Comparison of ENCODE assay signal across 8 mouse cellular contexts in the genomic region with DNA sequence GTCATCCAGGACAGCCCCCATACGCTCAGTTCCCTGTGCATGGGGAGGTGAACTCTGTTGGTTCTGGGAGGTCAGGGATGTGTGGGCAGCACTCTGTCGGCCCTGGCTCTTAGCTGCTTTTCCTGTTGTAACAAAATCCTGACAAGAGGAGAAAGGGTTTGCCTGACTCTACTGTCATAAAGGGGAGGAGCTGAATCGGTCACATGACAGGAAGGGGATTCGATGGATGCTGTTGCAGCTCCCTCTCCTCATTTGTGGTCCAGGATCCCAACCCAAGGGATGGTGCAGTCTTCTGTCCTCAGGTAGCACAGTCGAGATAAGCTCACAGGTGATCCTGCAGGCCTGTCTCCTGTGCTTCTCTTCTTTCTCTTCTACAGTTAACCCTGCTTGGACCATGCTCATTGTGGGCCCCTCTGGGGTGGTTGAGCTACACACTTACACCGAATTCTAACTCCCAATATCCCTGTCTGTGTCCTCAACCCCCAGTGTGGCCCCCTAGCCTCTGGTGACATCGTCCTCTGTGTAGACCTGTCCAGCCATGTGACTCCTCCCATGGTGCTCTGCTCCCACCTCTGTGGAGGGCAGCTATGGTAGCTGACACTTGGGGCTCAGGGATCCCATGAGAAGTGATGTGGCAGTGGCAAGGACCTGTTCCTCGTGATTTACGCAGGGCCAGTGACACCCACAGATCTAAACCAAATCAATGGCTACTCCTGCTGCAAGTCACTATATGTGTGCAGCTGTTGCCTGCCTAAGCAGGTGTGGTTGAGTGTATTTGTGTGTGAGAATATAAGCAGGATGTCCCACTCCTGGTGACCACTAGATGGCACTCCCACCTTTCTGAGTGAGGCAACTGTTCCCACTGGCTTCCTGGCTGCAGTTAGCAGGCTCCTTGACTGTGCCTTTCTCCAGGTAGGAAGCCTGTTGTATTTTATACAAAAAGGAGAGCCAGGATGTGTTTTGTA. TPM values are rescaled to one million over a fixed set of nuclear protein-coding genes. Genes with fewer than 3 reads are reported as not detected.
DNase-seq lines count a peak whose midpoint lies in the region; ATAC-seq and TF ChIP-seq lines count a peak whose summit lies in the region.

No protein-coding gene starts in this region.

- no peaks in the 10 kb centered on the region for H3K9me3 ChIP-seq in forebrain, postnatal 0 days (ENCODE audit: low read length)
- no peaks in the 10 kb centered on the region for H3K9me3 ChIP-seq in hindbrain, embryonic 14.5 days (ENCODE audit: control insufficient read depth, low read length)
- no peaks in the 10 kb centered on the region for H3K9me3 ChIP-seq in lung, postnatal 0 days (ENCODE audit: low read length)

- no peaks in the 10 kb centered on the region for H3K4me1 ChIP-seq in forebrain, postnatal 0 days (ENCODE audit: insufficient read depth)
- H3K4me1 ChIP-seq in hindbrain, embryonic 14.5 days (replicated peaks; ENCODE audit: control insufficient read depth, insufficient read depth, low read length): peaks cover 12% of the 10 kb centered on the region
- no peaks in the 10 kb centered on the region for H3K4me1 ChIP-seq in lung, postnatal 0 days (ENCODE audit: insufficient read depth, low read depth, low read length)

- CTCF ChIA-PET in Patski (lab: Charles Lee): interaction anchor here (0.8 to 3.1 kb wide), 17 partner anchors 15 to 202 kb away, joined by 3 to 14 read pairs (median 5); partner anchors contain the start of gene Gm20219

- H3K4me2 ChIP-seq in forebrain, postnatal 0 days (ENCODE audit: low read depth): no peak overlapping the region
- H3K4me2 ChIP-seq in hindbrain, embryonic 14.5 days (replicated peaks): no peak overlapping the region
- H3K4me2 ChIP-seq in lung, postnatal 0 days (replicated peaks; ENCODE audit: low read depth, low read length): no peak overlapping the region

- no peak for TF ChIP-seq EP300 in lung, postnatal 0 days (IDR thresholded peaks at IDR 0.05)

- in situ Hi-C loops in Patski (cut with MboI; ENCODE audit: low pct_unique_long_range_greater_than_20kb): loop anchor here (5.0 kb wide), 3 partner anchors 125 to 315 kb away; partner anchors contain the start of genes Gm20219 and Ranbp3

- no peak overlapping the region for H3K27ac ChIP-seq in forebrain, postnatal 0 days (ENCODE audit: low read depth, low read length)
- H3K27ac ChIP-seq in hindbrain, embryonic 14.5 days: no peak overlapping the region
- H3K27ac ChIP-seq in lung, postnatal 0 days (ENCODE audit: low read length): no peak overlapping the region

- POLR2A ChIA-PET in Patski (lab: Charles Lee): interaction anchor here (0.9 kb wide), 1 partner anchor 83 kb away, joined by 3 read pairs; no protein-coding TSS in a partner anchor

- WGBS in forebrain, postnatal 0 days: 70% methylated on average over 9 of the region's 9 CpGs
- WGBS in hindbrain, embryonic 14.5 days: 78% methylated on average over 9 of the region's 9 CpGs
- 60% methylated on average over 9 of the region's 9 CpGs for WGBS in lung, postnatal 0 days

- no peak overlapping the region for H3K9ac ChIP-seq in forebrain, postnatal 0 days
- H3K9ac ChIP-seq in hindbrain, embryonic 14.5 days: no peak overlapping the region
- no peak overlapping the region for H3K9ac ChIP-seq in lung, postnatal 0 days (replicated peaks; ENCODE audit: low read depth)

- no peak overlapping the region for H3K4me3 ChIP-seq in forebrain, postnatal 0 days (ENCODE audit: low read depth, low read length)
- H3K4me3 ChIP-seq in hindbrain, embryonic 14.5 days (replicated peaks; ENCODE audit: low read length): no peak overlapping the region
- no peak overlapping the region for H3K4me3 ChIP-seq in lung, postnatal 0 days (ENCODE audit: low read depth, low read length)

- H3K36me3 ChIP-seq in forebrain, postnatal 0 days (ENCODE audit: insufficient read depth): peaks cover 73% of the 10 kb centered on the region
- H3K36me3 ChIP-seq in hindbrain, embryonic 14.5 days (replicated peaks; ENCODE audit: control insufficient read depth, insufficient read depth): peaks cover 76% of the 10 kb centered on the region
- peaks cover 41% of the 10 kb centered on the region for H3K36me3 ChIP-seq in lung, postnatal 0 days (ENCODE audit: insufficient read depth, low read length)

- no peak for DNase-seq in Patski (ENCODE audit: low read depth, low spot score)
- peak; percentile 81 to 85 for DNase-seq in cerebellum, adult 18-20 months
- DNase-seq in forebrain, postnatal 0 days: peak; percentile 88
- DNase-seq in hindbrain, embryonic 14.5 days (ENCODE audit: low spot score): peak; percentile 88
- peak; percentile 74 to 80 for DNase-seq in layer of hippocampus, postnatal 10 days (ENCODE audit: low spot score in 2 of 2)
- peak; percentile 89 for DNase-seq in lung, postnatal 0 days (ENCODE audit: low spot score)
- peak; percentile 65 for DNase-seq in ovary, postnatal 14 days (ENCODE audit: low spot score)
- DNase-seq in thymus, postnatal 25 days: peak; percentile 78

- peak; percentile 33 for ATAC-seq in Patski
- ATAC-seq in forebrain, postnatal 0 days: peak; percentile 87
- peak; percentile 75 for ATAC-seq in hindbrain, embryonic 14.5 days (ENCODE audit: low FRiP score)
- ATAC-seq in lung, postnatal 0 days: peak; percentile 71

- H3K27me3 ChIP-seq in Patski: no peaks in the 10 kb centered on the region
- no peaks in the 10 kb centered on the region for H3K27me3 ChIP-seq in forebrain, postnatal 0 days (ENCODE audit: insufficient read depth, low read length)
- no peaks in the 10 kb centered on the region for H3K27me3 ChIP-seq in hindbrain, embryonic 14.5 days (ENCODE audit: control insufficient read depth, insufficient read depth, low read length)
- no peaks in the 10 kb centered on the region for H3K27me3 ChIP-seq in lung, postnatal 0 days (replicated peaks; ENCODE audit: insufficient read depth, low read length)

- TF ChIP-seq CTCF in Patski (IDR thresholded peaks at IDR 0.05): no peak
- TF ChIP-seq CTCF in forebrain, postnatal 0 days (IDR thresholded peaks at IDR 0.05; ENCODE audit: low read depth): peak; percentile 95
- TF ChIP-seq CTCF in lung, postnatal 0 days (IDR thresholded peaks at IDR 0.05): peak; percentile 97

RNA-seq across cellular contexts. Expression of gene Kdm4b, which starts 31.3 kb away (rescaled TPM):
- 29.1 TPM for polyA plus RNA-seq in Patski (2021)
- total RNA-seq in forebrain, postnatal 0 days (2014; rRNA removed): 107 and 133 TPM in 2 replicates
- polyA plus RNA-seq in forebrain, postnatal 0 days (2015; fragmentation: Nextera tagmentation; extraction: Ambion mirVana): 46.8 and 53.2 TPM in 2 replicates
- 62.2 and 64.3 TPM in 2 replicates for polyA plus RNA-seq in hindbrain, embryonic 14.5 days (2014; fragmentation: Nextera tagmentation; extraction: Ambion mirVana)
- total RNA-seq in layer of hippocampus, postnatal 10 days (2021): 10 to 100 TPM; 85.3 to 87.1 TPM
- polyA plus RNA-seq in lung, postnatal 0 days (2015; fragmentation: Nextera tagmentation; extraction: Ambion mirVana): 19.7 and 22.4 TPM in 2 replicates

RNA-seq across cellular contexts. Expression of gene Uhrf1, which starts 54.1 kb away (rescaled TPM):
- 44.3 TPM for polyA plus RNA-seq in Patski (2021)
- 7.4 and 11.6 TPM in 2 replicates for total RNA-seq in forebrain, postnatal 0 days (2014; rRNA removed)
- 8.9 and 9.9 TPM in 2 replicates for polyA plus RNA-seq in forebrain, postnatal 0 days (2015; fragmentation: Nextera tagmentation; extraction: Ambion mirVana)
- polyA plus RNA-seq in hindbrain, embryonic 14.5 days (2014; fragmentation: Nextera tagmentation; extraction: Ambion mirVana): 14.1 and 15.9 TPM in 2 replicates
- total RNA-seq in layer of hippocampus, postnatal 10 days (2021): 1 to 10 TPM; 5.9 to 6.3 TPM
- polyA plus RNA-seq in lung, postnatal 0 days (2015; fragmentation: Nextera tagmentation; extraction: Ambion mirVana): 7.0 and 8.4 TPM in 2 replicates

RNA-seq across cellular contexts. Expression of gene Arrdc5, which starts 57.1 kb away (rescaled TPM):
- not detected for polyA plus RNA-seq in Patski (2021)
- not detected in 2 replicates for total RNA-seq in forebrain, postnatal 0 days (2014; rRNA removed)
- not detected in 2 replicates for polyA plus RNA-seq in forebrain, postnatal 0 days (2015; fragmentation: Nextera tagmentation; extraction: Ambion mirVana)
- not detected in 2 replicates for polyA plus RNA-seq in hindbrain, embryonic 14.5 days (2014; fragmentation: Nextera tagmentation; extraction: Ambion mirVana)
- total RNA-seq in layer of hippocampus, postnatal 10 days (2021): not detected
- polyA plus RNA-seq in lung, postnatal 0 days (2015; fragmentation: Nextera tagmentation; extraction: Ambion mirVana): not detected in 2 replicates

Comparison
In these comparisons a context has a peak if more than half of its experiments do, and no peak if none do; other contexts are left out.
1. ATAC-seq: peak in every context shown above with its lines; median percentile 87 in forebrain, postnatal 0 days; 75 in hindbrain, embryonic 14.5 days; 71 in lung, postnatal 0 days; 33 in Patski.